Mouse (Mus musculus) stomach, postnatal 0 days (tissue): Measurements from ENCODE around the gene Glmp. TPM values are rescaled to one million over a fixed set of nuclear protein-coding genes. Genes with fewer than 3 reads are reported as not detected.
A peak's percentile ranks its signal among the peaks of the same experiment; 100 is the strongest.
"Not testable (repeated sequence)": the region's sequence is repeated elsewhere in the genome, so short reads cannot be mapped to it uniquely, and the experiment has no call there.

Source experiments
- ATAC-seq: fragments of 200-750 bp; cut with Nextera tagmentation; 2 replicates; pipeline ENCODE4 v1.8.0; 2017; ENCODE audit not compliant: low FRiP score, low TSS enrichment
- DNase-seq: peaks from one replicate; pipeline ENCODE4 v3.0.0-alpha.2; 2016; ENCODE audit warnings: low spot score
- H3K27ac ChIP-seq: fragments of 300-500 bp; sonication (generic); replicated peaks from 2 replicates; pipeline ENCODE4 v1.5.1; 2014; ENCODE audit warnings: mild to moderate bottlenecking, control low read depth
- H3K27me3 ChIP-seq: fragments of 300-500 bp; sonication (generic); 2 replicates; pipeline ENCODE4 v1.6.1; 2014; ENCODE audit warnings: low read length; ENCODE audit not compliant: control insufficient read depth, insufficient read depth
- H3K36me3 ChIP-seq: fragments of 300-500 bp; sonication (generic); 2 replicates; pipeline ENCODE4 v1.6.1; 2014; ENCODE audit warnings: low read length, mixed read lengths; ENCODE audit not compliant: control insufficient read depth, insufficient read depth
- H3K4me1 ChIP-seq: fragments of 300-500 bp; sonication (generic); replicated peaks from 2 replicates; pipeline ENCODE4 v1.6.1; 2014; ENCODE audit warnings: antibody characterized with exemption; ENCODE audit not compliant: control insufficient read depth, insufficient read depth
- H3K4me2 ChIP-seq: fragments of 300-500 bp; sonication (generic); replicated peaks from 2 replicates; pipeline ENCODE4 v1.6.1; 2014; ENCODE audit warnings: low read depth, mild to moderate bottlenecking, control low read depth, moderate library complexity
- H3K4me3 ChIP-seq: fragments of 300-500 bp; sonication (generic); 2 replicates; pipeline ENCODE4 v1.5.1; 2014; ENCODE audit warnings: low read depth, low read length, control low read depth
- H3K9ac ChIP-seq: fragments of 300-500 bp; sonication (generic); 2 replicates; pipeline ENCODE4 v1.6.1; 2014; ENCODE audit warnings: mild to moderate bottlenecking, low read length, control low read depth, mixed read lengths
- H3K9me3 ChIP-seq: fragments of 300-500 bp; sonication (generic); 2 replicates; pipeline ENCODE4 v1.6.1; 2016; ENCODE audit warnings: low read length; ENCODE audit not compliant: control insufficient read depth
- CTCF ChIP-seq: IDR thresholded peaks from 2 replicates; pipeline ENCODE4 v1.5.1; 2016; ENCODE audit warnings: antibody characterized with exemption, low read depth, mild to moderate bottlenecking, moderate library complexity
- EP300 ChIP-seq: optimal IDR thresholded peaks from 2 replicates; pipeline ENCODE3; 2016; ENCODE audit warnings: antibody characterized with exemption
- WGBS: fragments of 180-500 bp; shearing (Covaris S2); extraction: QIAGEN DNeasy Blood & Tissue Kit; methylation state at CpG from one replicate; pipeline ENCODE4 v1.1.7; 2014; 5-methylcytosine and 5-hydroxymethylcytosine counted together
- polyA plus RNA-seq: library from polyadenylated mRNA; unstranded; fragments of >200 nt; fragmentation: Nextera tagmentation; extraction: Ambion mirVana; gene quantifications from 2 replicates; pipeline ENCODE4 v1.2.1, GENCODE M21; 2015

Gene Glmp
- 161 and 166 TPM in 2 replicates for polyA plus RNA-seq

DNA sequence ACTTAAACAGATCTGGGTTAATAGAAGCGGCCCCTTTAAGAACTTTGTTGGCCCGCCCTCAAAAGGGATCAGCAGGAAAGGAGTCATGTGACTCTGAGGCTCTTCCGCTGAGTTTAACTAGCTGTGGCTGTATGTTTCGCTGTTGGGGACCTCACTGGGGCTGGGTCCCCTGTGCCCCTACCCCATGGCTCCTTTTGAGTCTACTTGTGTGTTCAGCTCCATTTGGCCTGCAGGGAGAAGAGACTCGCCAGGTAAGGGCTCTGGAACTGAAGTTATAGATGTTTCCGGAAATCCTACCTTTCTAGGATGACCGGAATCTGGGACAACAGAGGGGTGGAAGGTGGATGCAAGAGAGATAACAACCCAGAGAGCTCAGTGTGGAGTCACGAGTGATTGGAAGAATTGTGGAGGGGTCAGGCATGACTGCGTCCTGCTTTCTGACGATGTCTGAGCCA lies at the start of gene Glmp:
Glmp (plus strand) TSS at position 73 of the 455 bp plus-strand sequence.
- DNase-seq (peak; percentile 68), ATAC-seq (peak; percentile 78)
- Histone ChIP-seq H3K27ac (peak within 1 kb of the TSS; percentile 41; the same call in 1 of the 2 replicates), H3K9me3 (no peaks in the 10 kb centered on the region), H3K9ac (peak within 1 kb of the TSS; percentile 76), H3K36me3 (peaks cover 22% of the 10 kb centered on the region), H3K4me3 (peak within 1 kb of the TSS; percentile 79), H3K27me3 (no peaks in the 10 kb centered on the region), H3K4me1 (peaks cover 3% of the 10 kb centered on the region; the same call in 1 of the 2 replicates), H3K4me2 (peak within 1 kb of the TSS; percentile 91)
- under 1% methylated on average over 10 of the region's 10 CpGs for WGBS
- TF ChIP-seq CTCF (no peak), EP300 (no peak)

DNA sequence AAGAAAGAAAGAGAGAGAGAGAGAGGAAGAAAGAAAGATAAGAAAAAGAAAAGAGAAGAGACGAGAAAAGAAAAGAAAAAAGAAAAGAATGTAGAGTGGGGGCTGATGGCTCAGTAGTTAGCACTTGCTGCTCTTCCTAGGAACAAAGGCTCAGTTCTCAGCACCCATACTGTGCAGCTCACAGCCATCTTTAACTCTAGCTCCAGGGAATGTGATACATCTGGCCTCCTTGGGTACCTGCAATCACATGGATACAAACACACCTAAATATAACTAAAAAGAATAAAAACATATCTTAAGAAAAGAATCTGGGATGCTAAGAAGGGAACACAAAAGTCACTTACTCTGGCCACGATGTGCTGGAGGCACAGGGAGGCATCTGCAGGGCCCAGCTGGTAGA lies 48.7 kb upstream of the Glmp start:
- H3K4me1 ChIP-seq, result no peaks in the 10 kb centered on the region
- TF ChIP-seq CTCF (no peak), EP300 (no peak)
- no peak overlapping the region for H3K27ac ChIP-seq
- no peaks in the 10 kb centered on the region for H3K36me3 ChIP-seq
- H3K27me3 ChIP-seq, result no peaks in the 10 kb centered on the region
- DNase-seq (no peak), ATAC-seq (no peak)
- H3K9ac ChIP-seq, result no peak overlapping the region
- H3K9me3 ChIP-seq, result no peaks in the 10 kb centered on the region
- H3K4me2 ChIP-seq, result no peak overlapping the region
- WGBS, result 88% methylated on average over 2 of the region's 2 CpGs
- no peak overlapping the region for H3K4me3 ChIP-seq

GRCm38 (mm10) chr3:88276529-88277143 lies 48.2 kb upstream of the Glmp start:
- Histone ChIP-seq H3K4me3 (no peak overlapping the region), H3K27me3 (no peaks in the 10 kb centered on the region), H3K4me1 (no peaks in the 10 kb centered on the region), H3K9me3 (no peaks in the 10 kb centered on the region), H3K9ac (no peak overlapping the region), H3K27ac (no peak overlapping the region), H3K36me3 (no peaks in the 10 kb centered on the region), H3K4me2 (no peak overlapping the region)
- WGBS, result 36% methylated on average over 7 of the region's 7 CpGs
- ATAC-seq (no peak), DNase-seq (no peak)
- TF ChIP-seq CTCF (peak; percentile 77), EP300 (no peak)

DNA sequence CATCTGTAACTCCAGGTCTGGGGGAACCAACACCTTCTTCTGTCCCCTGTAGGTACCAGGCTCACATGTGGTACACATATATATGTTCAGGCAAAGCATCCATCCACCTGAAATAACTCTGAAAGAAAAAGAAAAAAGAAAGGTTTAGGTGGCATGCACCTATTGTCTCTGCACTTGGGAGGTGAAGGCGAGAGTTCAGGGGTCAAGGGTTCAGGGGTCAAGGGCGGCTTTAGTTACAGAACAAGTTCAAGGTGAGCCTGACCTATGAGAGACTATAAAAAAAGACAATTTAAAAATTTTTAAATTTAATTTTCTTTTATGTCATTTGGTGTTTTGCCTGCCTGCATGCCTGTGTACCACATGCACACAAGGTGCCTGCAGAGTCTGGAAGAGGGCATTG lies 44.8 kb upstream of the Glmp start:
- H3K27ac ChIP-seq, result no peak overlapping the region
- ATAC-seq, result 0 out of 2 replicates have a peak, but pooled peaks have one; percentile 24
- H3K27me3 ChIP-seq, result no peaks in the 10 kb centered on the region
- no peak overlapping the region for H3K4me3 ChIP-seq
- H3K4me2 ChIP-seq, result no peak overlapping the region
- no peak for TF ChIP-seq CTCF
- TF ChIP-seq EP300, result no peak
- H3K9ac ChIP-seq, result no peak overlapping the region
- H3K4me1 ChIP-seq, result no peaks in the 10 kb centered on the region
- WGBS, result 84% methylated on average over 2 of the region's 2 CpGs
- no peak for DNase-seq
- H3K36me3 ChIP-seq, result no peaks in the 10 kb centered on the region
- no peaks in the 10 kb centered on the region for H3K9me3 ChIP-seq

DNA sequence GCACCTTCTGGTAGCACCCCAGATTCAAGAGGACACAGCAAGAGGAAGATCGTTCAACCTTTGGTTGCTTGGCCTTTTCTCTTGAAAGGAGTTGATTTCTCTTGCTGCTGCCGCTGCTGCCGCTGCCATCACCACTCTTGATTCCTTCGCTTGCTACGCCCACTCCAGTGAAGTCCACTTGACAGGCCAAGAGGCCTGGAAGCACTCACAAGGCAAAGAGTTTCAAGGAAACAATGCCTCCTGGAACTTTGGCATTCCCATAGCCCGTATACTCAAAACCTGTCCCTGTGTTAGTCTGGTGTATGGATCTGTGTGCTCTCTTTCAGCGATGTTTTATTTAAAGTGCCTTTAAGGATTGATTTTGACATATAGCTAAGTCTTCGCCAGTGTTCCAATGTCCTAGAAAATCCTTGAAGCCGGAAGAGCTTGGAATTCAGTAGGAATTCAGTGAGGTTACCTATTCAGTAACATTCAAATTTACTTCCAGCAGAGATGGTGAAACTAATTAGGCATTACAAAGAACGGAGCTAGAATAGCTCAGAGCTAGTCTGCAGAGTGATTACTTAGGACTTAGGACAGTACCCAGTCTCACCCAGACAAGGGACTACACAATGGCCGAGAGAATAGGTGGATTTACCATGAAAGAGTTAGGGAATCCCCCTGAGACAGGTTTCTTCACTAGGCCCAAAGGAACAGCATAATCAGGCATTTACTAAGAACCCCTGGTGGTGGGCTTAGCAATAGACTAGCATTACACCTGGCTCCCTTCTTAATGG lies 43.5 kb upstream of the Glmp start:
- not testable (repeated sequence) for DNase-seq, H3K4me1 ChIP-seq, H3K36me3 ChIP-seq, H3K4me3 ChIP-seq, H3K4me2 ChIP-seq, H3K9me3 ChIP-seq, ATAC-seq, H3K9ac ChIP-seq, H3K27me3 ChIP-seq, H3K27ac ChIP-seq
- WGBS, result 74% methylated on average over 11 of the region's 11 CpGs

DNA sequence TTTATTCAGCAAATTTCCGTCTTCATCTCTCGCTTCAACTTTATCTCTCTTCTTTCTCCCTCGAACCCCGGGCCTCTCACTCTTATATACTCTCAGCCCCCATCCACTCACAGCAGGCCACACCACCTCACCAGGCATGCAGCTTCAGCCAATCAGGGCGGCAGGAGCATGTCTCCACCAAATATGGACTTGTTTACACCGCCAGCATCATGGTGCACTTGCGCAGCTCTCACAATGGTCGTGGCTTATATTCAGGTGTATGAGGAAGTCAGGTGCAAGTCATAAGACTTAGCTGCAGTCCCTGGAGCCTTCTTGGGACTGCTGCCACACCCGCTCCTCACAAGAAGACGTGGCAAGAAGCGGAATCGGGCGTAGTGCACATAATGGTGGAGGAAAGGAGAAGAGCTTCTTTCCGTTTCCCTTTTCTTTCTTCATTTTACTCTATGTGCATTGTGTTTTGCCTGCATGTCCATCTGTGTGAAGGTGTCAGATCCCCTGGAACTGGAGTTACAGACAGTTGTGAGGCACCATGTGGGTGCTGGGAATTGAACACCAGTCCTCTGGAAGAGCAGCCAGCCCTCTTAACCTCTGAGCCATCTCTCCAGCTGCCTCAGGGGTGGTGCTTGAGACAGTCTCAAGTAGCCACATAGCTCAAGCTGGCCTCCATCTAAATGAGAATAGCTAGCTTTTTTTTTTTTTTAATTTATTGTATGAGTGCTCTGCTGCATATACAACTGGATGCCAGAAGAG lies 39.8 kb upstream of the Glmp start:
- not testable (repeated sequence) for H3K27ac ChIP-seq, H3K36me3 ChIP-seq, ATAC-seq, H3K9ac ChIP-seq, DNase-seq, H3K4me2 ChIP-seq, H3K4me3 ChIP-seq, H3K27me3 ChIP-seq, H3K9me3 ChIP-seq, H3K4me1 ChIP-seq
- WGBS, result 94% methylated on average over 14 of the region's 14 CpGs

DNA sequence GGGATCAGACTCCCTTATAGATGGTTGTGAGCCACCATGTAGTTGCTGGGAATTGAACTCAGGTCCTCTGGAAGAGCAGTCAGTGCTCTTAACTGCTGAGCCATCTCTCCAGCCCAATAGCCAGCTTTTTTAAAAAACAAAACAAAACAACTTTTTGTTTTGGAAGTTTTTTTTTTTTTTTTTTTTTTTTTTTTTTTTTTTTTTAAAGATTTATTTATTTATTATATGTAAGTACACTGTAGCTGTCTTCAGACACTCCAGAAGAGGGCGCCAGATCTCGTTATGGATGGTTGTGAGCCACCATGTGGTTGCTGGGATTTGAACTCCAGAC lies 39.3 kb upstream of the Glmp start:
- ATAC-seq, H3K4me3 ChIP-seq, H3K4me2 ChIP-seq, H3K9ac ChIP-seq, H3K4me1 ChIP-seq, H3K36me3 ChIP-seq, H3K27ac ChIP-seq, H3K9me3 ChIP-seq, H3K27me3 ChIP-seq, DNase-seq: not testable (repeated sequence)
- no CpG with 5 or more reads among the region's 2 CpGs for WGBS
